Mouse (Mus musculus): Measurements from ENCODE around the gene Rapgef4.

- no peak for TF ChIP-seq CTCF (IDR thresholded peaks at IDR 0.05; ENCODE audit: insufficient read depth, low read length)
- no peak for TF ChIP-seq POLR2A (IDR thresholded peaks at IDR 0.05; ENCODE audit: borderline replicate concordance, extremely low read depth, low read depth, low read length)
These were observed 241.9 kb downstream of the Rapgef4 start for GRCm38 (mm10) chr2:72222736-72223455.
